ENCODE assay signal across 33 mouse cellular contexts in the genomic region with DNA sequence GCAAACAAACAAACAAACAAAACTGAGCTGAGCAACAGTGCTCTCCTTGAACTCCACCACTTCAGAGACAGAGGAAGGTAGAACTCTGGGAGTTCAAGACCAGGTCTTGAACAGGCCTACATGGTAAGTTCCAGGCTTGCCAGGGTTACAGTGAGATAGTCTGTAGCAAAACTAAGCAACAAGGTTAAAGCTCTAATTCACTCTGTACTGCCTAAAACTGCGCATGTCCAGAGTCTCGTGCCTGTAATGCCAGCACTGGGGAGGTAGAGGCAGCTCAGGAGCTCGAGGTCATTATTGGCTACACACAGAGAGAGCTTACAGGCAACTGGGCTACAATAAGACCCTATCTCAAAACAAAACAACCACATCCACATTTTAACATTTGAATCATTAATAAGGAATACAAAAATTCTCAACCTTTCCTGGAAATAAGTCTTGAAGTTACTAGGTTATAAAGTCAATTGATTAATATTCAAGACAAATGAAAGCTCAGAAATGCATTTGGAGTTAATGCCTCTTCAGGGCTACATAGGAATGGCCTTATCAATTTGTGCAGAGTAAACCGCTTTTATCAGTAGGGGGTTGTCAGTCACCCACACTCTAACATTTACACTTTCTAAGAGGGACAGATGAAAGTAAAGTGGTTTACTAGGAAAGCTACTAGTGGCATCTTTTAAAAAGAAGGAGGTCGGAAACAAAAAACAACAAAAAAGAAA. TPM values are rescaled to one million over a fixed set of nuclear protein-coding genes. Genes with fewer than 3 reads are reported as not detected.
DNase-seq lines count a peak whose midpoint lies in the region; ATAC-seq and TF ChIP-seq lines count a peak whose summit lies in the region.
"Had no signal": no experiment of that assay in that cellular context is flagged by ENCODE, and none has a peak within 500 bp of the region (broad histone marks: within the 10 kb centered on the region; RNA-seq: fewer than 3 reads in every experiment).

No protein-coding gene starts in this region.

- H3K27me3 ChIP-seq in liver, embryonic 14.5 days (ENCODE audit: control insufficient read depth, insufficient read depth, low read length) = no peaks in the 10 kb centered on the region
- H3K27me3 ChIP-seq: embryonic facial prominence, embryonic 15.5 days; forebrain, embryonic 15.5 days; megakaryocyte, embryonic 14.5 days; midbrain, embryonic 13.5 days; neural tube, embryonic 13.5 days; Patski had no signal

- no peak for TF ChIP-seq CTCF in liver, embryonic 14.5 days (IDR thresholded peaks at IDR 0.05; ENCODE audit: low read depth)

- H3K36me3 ChIP-seq in liver, embryonic 14.5 days (replicated peaks; ENCODE audit: control insufficient read depth, insufficient read depth, low read depth) = no peaks in the 10 kb centered on the region
- H3K36me3 ChIP-seq: embryonic facial prominence, embryonic 10.5 days; embryonic facial prominence, embryonic 15.5 days; forebrain, embryonic 10.5 days; forebrain, embryonic 15.5 days; midbrain, embryonic 13.5 days; neural tube, embryonic 13.5 days had no signal

- 23% methylated on average over 5 of the region's 5 CpGs for WGBS in liver, embryonic 14.5 days (ENCODE audit: insufficient replicate concordance)

- no peak overlapping the region for H3K4me3 ChIP-seq in liver, embryonic 14.5 days (ENCODE audit: insufficient read depth in 1 of 2, low read depth in 2 of 2, low read length in 2 of 2)
- H3K4me3 ChIP-seq: embryonic facial prominence, embryonic 10.5 days; embryonic facial prominence, embryonic 15.5 days; forebrain, embryonic 10.5 days; forebrain, embryonic 15.5 days; gastrocnemius, adult 2 months; megakaryocyte, embryonic 14.5 days; midbrain, embryonic 13.5 days; neural tube, embryonic 13.5 days had no signal

- H3K9ac ChIP-seq in liver, embryonic 14.5 days (replicated peaks) = peak overlapping the region; percentile 33
- H3K9ac ChIP-seq: embryonic facial prominence, embryonic 15.5 days; forebrain, embryonic 15.5 days; hindbrain, embryonic 14.5 days; lung, embryonic 14.5 days; midbrain, embryonic 13.5 days; neural tube, embryonic 13.5 days had no signal

- peak; percentile 83 for ATAC-seq in erythroblast, adult 5-6 weeks (replicated peaks; ENCODE audit: low FRiP score, poor library complexity, severe bottlenecking)
- peak; percentile 92 for ATAC-seq in liver, embryonic 14.5 days (ENCODE audit: insufficient read depth)
- ATAC-seq in megakaryocyte-erythroid progenitor cell, adult 5-6 weeks (replicated peaks; ENCODE audit: low FRiP score, low TSS enrichment, poor library complexity, severe bottlenecking) = peak; percentile 86
- ATAC-seq: forebrain, embryonic 15.5 days; intestine, postnatal 0 days; midbrain, embryonic 13.5 days; Patski had no signal

- H3K4me1 ChIP-seq in liver, embryonic 14.5 days (replicated peaks; ENCODE audit: control insufficient read depth in 2 of 2, insufficient read depth in 2 of 2, low read length in 1 of 2) = peaks cover 25 to 34% of the 10 kb centered on the region in 2 experiments
- H3K4me1 ChIP-seq: embryonic facial prominence, embryonic 10.5 days; embryonic facial prominence, embryonic 15.5 days; forebrain, embryonic 10.5 days; forebrain, embryonic 15.5 days; midbrain, embryonic 13.5 days; neural tube, embryonic 13.5 days had no signal

- peak; percentile 36 for DNase-seq in MEL-GATA-1-ER (ENCODE audit: extremely low read depth, low read depth)
- DNase-seq in liver, embryonic 14.5 days (ENCODE audit: low read depth in 3 of 3, low spot score in 3 of 3) = peak; percentile 53 to 63 (median 61)
- no peak for DNase-seq in spleen, postnatal 14 days (ENCODE audit: low spot score in 2 of 2)
- no peak for DNase-seq in spleen, postnatal 4 days (ENCODE audit: low spot score in 2 of 2)
- DNase-seq in kidney, adult 9 months = no peak
- DNase-seq: adrenal gland, postnatal 14 days; B cell, adult 2 months; cerebellum, adult 2 months; cerebellum, postnatal 14 days; gastrocnemius, adult 2 months; gastrocnemius, postnatal 36 days; heart, adult 18-20 months; heart, postnatal 4 days; kidney, postnatal 14 days; layer of hippocampus, adult 9-11 months; left cerebral cortex, postnatal 4 days; lung, embryonic 14.5 days; lung, postnatal 36 days; thymus, adult 18-20 months; thymus, postnatal 25 days had no signal

- H3K27ac ChIP-seq in liver, embryonic 14.5 days = peak overlapping the region; percentile 83
- H3K27ac ChIP-seq: embryonic facial prominence, embryonic 10.5 days; embryonic facial prominence, embryonic 15.5 days; forebrain, embryonic 10.5 days; forebrain, embryonic 15.5 days; gastrocnemius, adult 2 months; hindbrain, embryonic 14.5 days; midbrain, embryonic 13.5 days; neural tube, embryonic 13.5 days had no signal

- TF ChIP-seq EP300 in liver, embryonic 14.5 days (IDR thresholded peaks at IDR 0.05; ENCODE audit: low read depth) = peak; percentile 89

- peak overlapping the region; percentile 28 for H3K4me2 ChIP-seq in liver, embryonic 14.5 days (ENCODE audit: low read depth)
- H3K4me2 ChIP-seq: embryonic facial prominence, embryonic 15.5 days; forebrain, embryonic 15.5 days; heart, embryonic 11.5 days; hindbrain, embryonic 14.5 days; lung, embryonic 14.5 days; midbrain, embryonic 13.5 days; neural tube, embryonic 13.5 days had no signal

- H3K9me3 ChIP-seq in liver, embryonic 14.5 days (ENCODE audit: control insufficient read depth, low read length) = no peaks in the 10 kb centered on the region
- H3K9me3 ChIP-seq: embryonic facial prominence, embryonic 10.5 days; embryonic facial prominence, embryonic 15.5 days; forebrain, embryonic 10.5 days; forebrain, embryonic 15.5 days; midbrain, embryonic 13.5 days; neural tube, embryonic 13.5 days had no signal

RNA-seq across cellular contexts. Expression of gene Zfand2b, which starts 8.7 kb away (rescaled TPM):
- 15.9 and 28.2 TPM in 2 replicates for total RNA-seq in erythroblast, adult 5-6 weeks (2015; ENCODE audit: low replicate concordance)
- 43.3 and 49.6 TPM in 2 replicates for total RNA-seq in erythroblast, adult 5-6 weeks (2017; ENCODE audit: low replicate concordance)
- 35.3 and 43.5 TPM in 2 replicates for polyA plus RNA-seq in liver, embryonic 14.5 days (2012; rRNA removed)
- polyA plus RNA-seq in liver, embryonic 14.5 days (2014; fragmentation: Nextera tagmentation; extraction: Ambion mirVana) = 40.6 and 41.6 TPM in 2 replicates
- 43.4 and 44.3 TPM in 2 replicates for total RNA-seq in megakaryocyte-erythroid progenitor cell, adult 5-6 weeks (2014; fragmentation: Nextera tagmentation)
- 33.4 and 48.9 TPM in 2 replicates for total RNA-seq in megakaryocyte-erythroid progenitor cell, adult 5-6 weeks (2017)

RNA-seq across cellular contexts. Expression of gene Retreg2, which starts 17.1 kb away (rescaled TPM):
- total RNA-seq in erythroblast, adult 5-6 weeks (2015; ENCODE audit: low replicate concordance) = 30.7 and 38.0 TPM in 2 replicates
- total RNA-seq in erythroblast, adult 5-6 weeks (2017; ENCODE audit: low replicate concordance) = 45.0 and 54.0 TPM in 2 replicates
- 61.8 and 74.5 TPM in 2 replicates for polyA plus RNA-seq in liver, embryonic 14.5 days (2012; rRNA removed)
- polyA plus RNA-seq in liver, embryonic 14.5 days (2014; fragmentation: Nextera tagmentation; extraction: Ambion mirVana) = 45.1 and 58.8 TPM in 2 replicates
- 105 and 115 TPM in 2 replicates for total RNA-seq in megakaryocyte-erythroid progenitor cell, adult 5-6 weeks (2014; fragmentation: Nextera tagmentation)
- total RNA-seq in megakaryocyte-erythroid progenitor cell, adult 5-6 weeks (2017) = 63.6 and 129 TPM in 2 replicates

RNA-seq across cellular contexts. Expression of gene Cnppd1, which starts 17.2 kb away (rescaled TPM):
- total RNA-seq in erythroblast, adult 5-6 weeks (2015; ENCODE audit: low replicate concordance) = 41.6 and 42.7 TPM in 2 replicates
- total RNA-seq in erythroblast, adult 5-6 weeks (2017; ENCODE audit: low replicate concordance) = 135 and 169 TPM in 2 replicates
- 29.5 and 33.3 TPM in 2 replicates for polyA plus RNA-seq in liver, embryonic 14.5 days (2012; rRNA removed)
- polyA plus RNA-seq in liver, embryonic 14.5 days (2014; fragmentation: Nextera tagmentation; extraction: Ambion mirVana) = 31.1 and 41.0 TPM in 2 replicates
- 56.9 and 83.8 TPM in 2 replicates for total RNA-seq in megakaryocyte-erythroid progenitor cell, adult 5-6 weeks (2014; fragmentation: Nextera tagmentation)
- 51.8 and 81.7 TPM in 2 replicates for total RNA-seq in megakaryocyte-erythroid progenitor cell, adult 5-6 weeks (2017)

RNA-seq across cellular contexts. Expression of gene Abcb6, which starts 20.5 kb away (rescaled TPM):
- total RNA-seq in erythroblast, adult 5-6 weeks (2015; ENCODE audit: low replicate concordance) = 78.2 and 93.0 TPM in 2 replicates
- total RNA-seq in erythroblast, adult 5-6 weeks (2017; ENCODE audit: low replicate concordance) = 62.9 and 70.7 TPM in 2 replicates
- 31.4 and 41.4 TPM in 2 replicates for polyA plus RNA-seq in liver, embryonic 14.5 days (2012; rRNA removed)
- polyA plus RNA-seq in liver, embryonic 14.5 days (2014; fragmentation: Nextera tagmentation; extraction: Ambion mirVana) = 48.9 and 58.5 TPM in 2 replicates
- total RNA-seq in megakaryocyte-erythroid progenitor cell, adult 5-6 weeks (2014; fragmentation: Nextera tagmentation) = 67.7 and 101 TPM in 2 replicates
- 22.2 and 75.6 TPM in 2 replicates for total RNA-seq in megakaryocyte-erythroid progenitor cell, adult 5-6 weeks (2017)

RNA-seq across cellular contexts. Expression of gene Slc23a3, which starts 26.0 kb away (rescaled TPM):
- total RNA-seq in erythroblast, adult 5-6 weeks (2015; ENCODE audit: low replicate concordance) = 1.3 and 3.5 TPM in 2 replicates
- total RNA-seq in erythroblast, adult 5-6 weeks (2017; ENCODE audit: low replicate concordance) = 0.28 and 0.60 TPM in 2 replicates
- polyA plus RNA-seq in liver, embryonic 14.5 days (2012; rRNA removed) = 1.4 and 1.7 TPM in 2 replicates
- 1.2 TPM in 2 replicates for polyA plus RNA-seq in liver, embryonic 14.5 days (2014; fragmentation: Nextera tagmentation; extraction: Ambion mirVana)
- not detected in 2 replicates for total RNA-seq in megakaryocyte-erythroid progenitor cell, adult 5-6 weeks (2014; fragmentation: Nextera tagmentation)
- not detected in 2 replicates for total RNA-seq in megakaryocyte-erythroid progenitor cell, adult 5-6 weeks (2017)
- total RNA-seq: adrenal gland, postnatal 14 days; gastrocnemius, adult 2 months; gastrocnemius, postnatal 36 days; left cerebral cortex, postnatal 4 days had no signal
- polyA plus RNA-seq: cerebellum, adult 2 months; forebrain, embryonic 10.5 days; forebrain, embryonic 15.5 days; hindbrain, embryonic 14.5 days; midbrain, embryonic 13.5 days; neural tube, embryonic 13.5 days had no signal

Comparison
In these comparisons a context has a peak if more than half of its experiments do, and no peak if none do; other contexts are left out.
1. DNase-seq: peak in MEL-GATA-1-ER (single experiment) and liver, embryonic 14.5 days (3 of 3); none in spleen, postnatal 14 days (0 of 2), spleen, postnatal 4 days (0 of 2) and kidney, adult 9 months (single experiment).
2. Peak in every context shown above with its lines, with median percentiles within 50 percentile points of each other: ATAC-seq.